ENCODE assay signal across 11 mouse cellular contexts in genomic region chr11:120547469-120547868, GRCm38 (mm10). TPM values are rescaled to one million over a fixed set of nuclear protein-coding genes. Genes with fewer than 3 reads are reported as not detected.
DNase-seq lines count a peak whose midpoint lies in the region; ATAC-seq lines count a peak whose summit lies in the region.
"Had no signal": no experiment of that assay in that cellular context is flagged by ENCODE, and none has a peak within 500 bp of the region (broad histone marks: within the 10 kb centered on the region; RNA-seq: fewer than 3 reads in every experiment).

No protein-coding gene starts in this region.

- no peak overlapping the region for H3K4me3 ChIP-seq in heart, embryonic 14.5 days (ENCODE audit: control insufficient read depth in 1 of 2, insufficient read depth in 1 of 2, low read depth in 1 of 2, low read length in 2 of 2)
- peak overlapping the region; percentile 100; the same call in 1 of the 2 replicates for H3K4me3 ChIP-seq in midbrain, embryonic 10.5 days
- H3K4me3 ChIP-seq in midbrain, embryonic 16.5 days (ENCODE audit: low read depth, low read length), result no peak overlapping the region

- no peaks in the 10 kb centered on the region for H3K9me3 ChIP-seq in heart, embryonic 14.5 days (ENCODE audit: control insufficient read depth, low read length)
- H3K9me3 ChIP-seq in midbrain, embryonic 10.5 days (replicated peaks), result no peaks in the 10 kb centered on the region
- H3K9me3 ChIP-seq in midbrain, embryonic 16.5 days (replicated peaks; ENCODE audit: control insufficient read depth, low read length, poor library complexity, severe bottlenecking), result no peaks in the 10 kb centered on the region

- no peak for DNase-seq in heart, adult 11 months
- no peak for DNase-seq in midbrain, embryonic 10.5 days (ENCODE audit: low spot score)
- DNase-seq in splenic B cell, adult 2 months (ENCODE audit: low read depth, low spot score), result peak; percentile 39
- DNase-seq in frontal cortex, postnatal 14 days (ENCODE audit: low spot score in 2 of 2), result no peak
- DNase-seq in gastrocnemius, postnatal 14 days, result no peak

- H3K4me2 ChIP-seq in heart, embryonic 14.5 days (ENCODE audit: low read length), result 0 out of 2 replicates have a peak overlapping the region, but pooled peaks have one; percentile 96
- H3K4me2 ChIP-seq in midbrain, embryonic 16.5 days (ENCODE audit: low read length), result no peak overlapping the region

- no peaks in the 10 kb centered on the region for H3K27me3 ChIP-seq in heart, embryonic 14.5 days (ENCODE audit: control insufficient read depth, insufficient read depth, low read length)
- H3K27me3 ChIP-seq in midbrain, embryonic 10.5 days (ENCODE audit: low read depth, poor library complexity, severe bottlenecking), result no peaks in the 10 kb centered on the region
- H3K27me3 ChIP-seq in midbrain, embryonic 16.5 days (ENCODE audit: control insufficient read depth, insufficient read depth, low read depth, low read length), result no peaks in the 10 kb centered on the region
- no peaks in the 10 kb centered on the region for H3K27me3 ChIP-seq in splenic B cell, adult 2 months (ENCODE audit: control insufficient read depth, insufficient read depth, low read length, poor library complexity, severe bottlenecking)
- H3K27me3 ChIP-seq: Patski had no signal

- intact Hi-C loops in gastrocnemius, postnatal 14 days (cut with DNase I; ENCODE audit: low total_unique reads), result no loop called here

- no peak overlapping the region for H3K9ac ChIP-seq in heart, embryonic 14.5 days (ENCODE audit: low read length)
- no peak overlapping the region for H3K9ac ChIP-seq in midbrain, embryonic 16.5 days (ENCODE audit: low read depth, low read length)

- H3K27ac ChIP-seq in heart, embryonic 14.5 days (replicated peaks in 1 of 2; ENCODE audit: control insufficient read depth in 1 of 2, insufficient read depth in 1 of 2, low read depth in 2 of 2, low read length in 2 of 2), result no peak overlapping the region; a peak in 1 of 4 replicates
- no peak overlapping the region for H3K27ac ChIP-seq in midbrain, embryonic 10.5 days (replicated peaks)
- no peak overlapping the region for H3K27ac ChIP-seq in midbrain, embryonic 16.5 days (ENCODE audit: low read length)

- H3K36me3 ChIP-seq in heart, embryonic 14.5 days (ENCODE audit: control insufficient read depth, insufficient read depth, low read length), result peaks cover 32% of the 10 kb centered on the region
- peaks cover 49% of the 10 kb centered on the region for H3K36me3 ChIP-seq in midbrain, embryonic 10.5 days
- peaks cover 19% of the 10 kb centered on the region for H3K36me3 ChIP-seq in midbrain, embryonic 16.5 days (ENCODE audit: control insufficient read depth, insufficient read depth, low read length)
- no peaks in the 10 kb centered on the region; the same call in none of the 2 replicates for H3K36me3 ChIP-seq in splenic B cell, adult 2 months (ENCODE audit: control insufficient read depth, insufficient read depth, low read length, poor library complexity, severe bottlenecking)

- WGBS in heart, embryonic 14.5 days, result 48% methylated on average over 2 of the region's 2 CpGs
- WGBS in midbrain, embryonic 10.5 days, result 74% methylated on average over 2 of the region's 2 CpGs
- 66% methylated on average over 2 of the region's 2 CpGs for WGBS in midbrain, embryonic 16.5 days

- H3K4me1 ChIP-seq in heart, embryonic 14.5 days (ENCODE audit: control insufficient read depth in 2 of 2, insufficient read depth in 2 of 2, low read length in 2 of 2), result peaks cover 12 to 24% of the 10 kb centered on the region in 2 experiments
- H3K4me1 ChIP-seq in midbrain, embryonic 10.5 days, result peaks cover 35% of the 10 kb centered on the region
- H3K4me1 ChIP-seq in midbrain, embryonic 16.5 days (ENCODE audit: control insufficient read depth, insufficient read depth, low read length), result peaks cover 24% of the 10 kb centered on the region

- ATAC-seq in heart, embryonic 14.5 days (ENCODE audit: insufficient number of reproducible peaks, insufficient read depth, low FRiP score, low read depth), result no peak
- no peak for ATAC-seq in midbrain, embryonic 16.5 days
- peak; percentile 25 for ATAC-seq in granulocyte monocyte progenitor cell, adult 5-6 weeks (replicated peaks; ENCODE audit: poor library complexity, severe bottlenecking)
- ATAC-seq: Patski had no signal

RNA-seq across cellular contexts. Expression of gene Mcrip1, which starts 2.1 kb away (rescaled TPM):
- polyA plus RNA-seq in heart, embryonic 14.5 days (2014; fragmentation: Nextera tagmentation; extraction: Ambion mirVana), result 153 and 158 TPM in 2 replicates
- polyA plus RNA-seq in midbrain, embryonic 10.5 days (2016; fragmentation: Nextera tagmentation; extraction: Ambion mirVana), result 226 and 238 TPM in 2 replicates
- polyA plus RNA-seq in midbrain, embryonic 16.5 days (2015; fragmentation: Nextera tagmentation; extraction: Ambion mirVana), result 232 and 233 TPM in 2 replicates
- total RNA-seq in granulocyte monocyte progenitor cell, adult 5-6 weeks (2014; fragmentation: Nextera tagmentation), result 64.7 and 75.8 TPM in 2 replicates
- 23.1 and 23.4 TPM in 2 replicates for total RNA-seq in granulocyte monocyte progenitor cell, adult 5-6 weeks (2017)
- total RNA-seq in gastrocnemius, postnatal 14 days (2021), result 10 to 100 TPM; 31.1 to 33.3 TPM

RNA-seq across cellular contexts. Expression of gene Ppp1r27, which starts 3.5 kb away (rescaled TPM):
- not detected in 2 replicates for polyA plus RNA-seq in heart, embryonic 14.5 days (2014; fragmentation: Nextera tagmentation; extraction: Ambion mirVana)
- polyA plus RNA-seq in midbrain, embryonic 10.5 days (2016; fragmentation: Nextera tagmentation; extraction: Ambion mirVana), result not detected in 2 replicates
- not detected in 2 replicates for polyA plus RNA-seq in midbrain, embryonic 16.5 days (2015; fragmentation: Nextera tagmentation; extraction: Ambion mirVana)
- total RNA-seq in granulocyte monocyte progenitor cell, adult 5-6 weeks (2014; fragmentation: Nextera tagmentation), result not detected in 2 replicates
- total RNA-seq in granulocyte monocyte progenitor cell, adult 5-6 weeks (2017), result not detected in 2 replicates
- total RNA-seq in gastrocnemius, postnatal 14 days (2021), result 100 to 1,000 TPM; 159 to 234 TPM
- total RNA-seq: layer of hippocampus, postnatal 14 days had no signal
- polyA plus RNA-seq: embryonic facial prominence, embryonic 11.5 days; Patski had no signal

RNA-seq across cellular contexts. Expression of gene Gcgr, which starts 17.0 kb away (rescaled TPM):
- polyA plus RNA-seq in heart, embryonic 14.5 days (2014; fragmentation: Nextera tagmentation; extraction: Ambion mirVana), result 2.3 and 2.5 TPM in 2 replicates
- 0.26 and 0.27 TPM in 2 replicates for polyA plus RNA-seq in midbrain, embryonic 10.5 days (2016; fragmentation: Nextera tagmentation; extraction: Ambion mirVana)
- polyA plus RNA-seq in midbrain, embryonic 16.5 days (2015; fragmentation: Nextera tagmentation; extraction: Ambion mirVana), result 0.13 and 0.31 TPM in 2 replicates
- not detected in 2 replicates for total RNA-seq in granulocyte monocyte progenitor cell, adult 5-6 weeks (2014; fragmentation: Nextera tagmentation)
- total RNA-seq in granulocyte monocyte progenitor cell, adult 5-6 weeks (2017), result not detected in 2 replicates
- total RNA-seq in gastrocnemius, postnatal 14 days (2021), result under 1 TPM in 1 of 2 experiments, not detected in 1; 0.38 TPM
- polyA plus RNA-seq: Patski had no signal

RNA-seq across cellular contexts. Expression of gene P4hb, which starts 25.6 kb away (rescaled TPM):
- polyA plus RNA-seq in heart, embryonic 14.5 days (2014; fragmentation: Nextera tagmentation; extraction: Ambion mirVana), result 431 and 451 TPM in 2 replicates
- polyA plus RNA-seq in midbrain, embryonic 10.5 days (2016; fragmentation: Nextera tagmentation; extraction: Ambion mirVana), result 534 and 562 TPM in 2 replicates
- 233 and 257 TPM in 2 replicates for polyA plus RNA-seq in midbrain, embryonic 16.5 days (2015; fragmentation: Nextera tagmentation; extraction: Ambion mirVana)
- 864 and 921 TPM in 2 replicates for total RNA-seq in granulocyte monocyte progenitor cell, adult 5-6 weeks (2014; fragmentation: Nextera tagmentation)
- 1,372 and 1,702 TPM in 2 replicates for total RNA-seq in granulocyte monocyte progenitor cell, adult 5-6 weeks (2017)
- 100 to 1,000 TPM; 264 to 301 TPM for total RNA-seq in gastrocnemius, postnatal 14 days (2021)

RNA-seq across cellular contexts. Expression of gene Arhgdia, which starts 34.0 kb away (rescaled TPM):
- 360 and 367 TPM in 2 replicates for polyA plus RNA-seq in heart, embryonic 14.5 days (2014; fragmentation: Nextera tagmentation; extraction: Ambion mirVana)
- polyA plus RNA-seq in midbrain, embryonic 10.5 days (2016; fragmentation: Nextera tagmentation; extraction: Ambion mirVana), result 743 and 777 TPM in 2 replicates
- polyA plus RNA-seq in midbrain, embryonic 16.5 days (2015; fragmentation: Nextera tagmentation; extraction: Ambion mirVana), result 439 and 443 TPM in 2 replicates
- 514 and 552 TPM in 2 replicates for total RNA-seq in granulocyte monocyte progenitor cell, adult 5-6 weeks (2014; fragmentation: Nextera tagmentation)
- 163 and 168 TPM in 2 replicates for total RNA-seq in granulocyte monocyte progenitor cell, adult 5-6 weeks (2017)
- total RNA-seq in gastrocnemius, postnatal 14 days (2021), result 100 to 1,000 TPM; 118 to 144 TPM
